Mouse (Mus musculus): ENCODE data around the gene Mapk8ip1.

The Mapk8ip1 gene

DNA sequence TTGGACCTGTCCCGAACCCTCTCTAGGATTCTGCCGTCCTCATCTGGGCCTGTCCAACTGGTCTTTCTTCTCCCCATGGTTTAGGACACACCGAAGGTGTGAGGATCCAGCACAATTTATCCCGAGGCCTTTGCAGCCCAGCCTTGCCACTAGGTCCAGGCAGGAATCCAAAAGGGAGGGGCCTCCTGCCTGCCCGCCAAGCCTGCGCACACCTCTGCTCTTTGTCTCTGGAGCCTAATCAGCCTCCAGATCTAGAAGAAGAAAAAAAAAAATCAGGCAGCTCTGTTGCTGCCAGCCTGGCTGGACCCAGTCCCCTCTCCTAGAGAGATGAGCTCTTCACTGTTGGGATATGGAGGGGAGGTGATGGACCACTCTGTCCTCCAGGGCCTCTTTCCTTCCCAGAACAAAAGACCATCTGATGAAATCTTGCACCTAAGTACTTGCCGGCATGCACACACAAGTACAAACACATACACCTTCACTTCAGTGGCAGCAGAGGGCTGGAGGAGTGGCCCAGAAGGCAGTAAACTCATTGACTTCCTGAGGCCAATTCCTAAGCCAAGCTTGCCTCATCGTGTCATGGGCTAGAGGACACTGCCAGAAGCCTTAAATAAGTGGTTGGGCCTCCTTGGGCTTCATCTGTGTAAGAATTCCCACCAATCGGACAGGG is 28.2 kb downstream of the Mapk8ip1 start:
- no peak for DNase-seq (ENCODE audit: low read depth, low spot score)

DNA sequence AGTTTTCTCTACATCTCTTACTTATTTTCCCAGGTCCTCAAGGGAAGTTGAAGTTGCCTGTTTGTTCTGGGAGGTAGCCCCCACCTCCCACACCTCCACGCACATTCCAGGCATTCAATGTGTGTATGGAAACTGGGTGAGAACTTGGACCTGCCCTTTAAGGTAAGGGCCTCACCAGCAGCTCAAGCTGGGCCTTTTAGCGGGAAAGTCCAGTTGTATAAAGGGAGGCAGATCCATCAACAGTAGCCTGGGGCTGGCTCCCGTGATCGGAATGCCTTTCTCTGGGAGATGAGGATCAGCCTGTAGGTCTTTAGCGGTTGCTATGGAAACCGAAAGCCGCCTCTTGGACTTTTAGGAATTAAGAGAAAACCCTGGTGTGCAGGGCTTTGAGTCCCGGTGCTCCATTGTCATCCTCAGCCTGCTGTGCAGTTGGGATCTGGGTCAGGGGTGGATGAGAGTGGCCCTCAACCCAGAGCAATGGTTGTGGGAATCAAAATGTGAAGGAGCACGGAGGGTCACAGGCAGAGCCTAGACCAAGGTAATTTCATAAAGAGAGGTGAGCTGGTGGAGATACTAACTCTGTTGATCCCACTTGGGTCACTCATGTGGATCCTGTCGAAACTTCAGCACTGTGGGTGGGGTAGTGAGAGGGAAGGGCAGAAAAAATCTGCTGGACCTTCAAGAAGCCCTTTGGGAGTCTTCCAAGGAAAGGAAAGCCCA is 28.9 kb downstream of the Mapk8ip1 start:
- DNase-seq (ENCODE audit: low read depth, low spot score) = no peak

DNA sequence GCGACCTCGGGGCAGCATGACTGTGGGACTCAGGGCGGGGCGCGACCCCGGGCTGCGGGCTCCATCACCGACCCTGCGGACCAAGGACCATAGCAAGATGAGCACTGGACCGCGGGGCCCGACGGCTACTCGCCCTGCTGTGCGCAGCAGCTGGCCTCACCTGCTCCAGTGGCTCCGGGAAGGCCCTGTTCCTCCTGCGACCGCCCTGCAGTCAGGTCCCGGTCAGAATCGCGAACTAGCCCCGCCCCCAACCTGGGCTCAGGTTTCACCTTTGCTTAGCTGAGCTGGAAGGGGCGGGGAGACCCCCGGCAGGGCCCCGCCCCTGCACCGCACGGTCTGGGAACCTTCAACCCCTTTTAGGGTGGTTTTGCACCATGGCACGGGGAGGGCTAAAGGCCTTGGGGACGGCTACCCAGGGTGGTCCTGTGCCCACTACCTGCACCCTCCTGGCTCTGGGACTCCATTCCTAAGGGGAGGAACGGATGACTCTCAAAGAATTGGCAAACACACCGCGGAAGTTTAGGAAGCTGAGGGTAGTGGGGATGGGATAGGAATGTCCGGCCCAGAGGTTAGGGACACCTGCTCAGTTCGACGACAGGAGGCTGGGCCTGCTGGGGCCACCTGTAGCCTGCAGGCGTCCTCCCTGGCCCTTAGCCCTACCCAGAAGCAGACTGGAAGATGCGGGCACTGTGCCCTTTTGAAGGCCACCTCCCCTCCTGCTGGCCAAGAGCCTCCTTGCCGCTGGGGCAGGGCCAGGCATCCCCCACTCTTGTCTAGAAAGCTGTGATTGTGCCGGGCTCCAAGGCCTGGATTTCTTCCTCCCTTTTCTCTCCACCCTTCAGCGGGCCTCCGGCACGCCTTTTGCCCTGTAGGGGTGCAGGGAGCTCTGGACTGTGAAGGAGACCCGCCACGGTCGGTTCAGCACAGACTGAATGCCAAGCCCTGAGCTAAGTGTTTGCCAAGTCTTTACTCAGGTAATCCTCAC is 29.9 kb downstream of the Mapk8ip1 start:
- DNase-seq (ENCODE audit: low read depth, low spot score) = peak; percentile 53

DNA sequence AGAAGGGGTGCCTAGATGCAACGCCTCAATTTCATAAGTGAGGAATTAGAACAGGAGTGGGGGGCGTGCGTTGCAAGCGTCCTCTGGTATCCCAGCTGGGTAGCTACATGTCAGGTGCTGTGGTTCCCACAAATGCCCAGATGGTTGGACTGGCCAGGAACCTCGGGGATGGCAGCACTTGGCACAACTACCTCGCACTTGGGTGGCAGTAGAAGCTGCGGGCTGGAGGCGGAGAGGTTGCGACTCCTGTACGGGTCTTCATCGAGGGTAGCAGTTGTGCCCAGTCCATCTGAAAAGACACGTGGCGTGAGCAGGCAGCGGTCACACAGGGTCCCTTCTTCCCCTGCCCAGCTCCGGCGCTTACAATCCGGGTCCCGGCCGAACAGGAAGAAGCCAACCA is 30.7 kb downstream of the Mapk8ip1 start:
- DNase-seq (ENCODE audit: low read depth, low spot score) = no peak

DNA sequence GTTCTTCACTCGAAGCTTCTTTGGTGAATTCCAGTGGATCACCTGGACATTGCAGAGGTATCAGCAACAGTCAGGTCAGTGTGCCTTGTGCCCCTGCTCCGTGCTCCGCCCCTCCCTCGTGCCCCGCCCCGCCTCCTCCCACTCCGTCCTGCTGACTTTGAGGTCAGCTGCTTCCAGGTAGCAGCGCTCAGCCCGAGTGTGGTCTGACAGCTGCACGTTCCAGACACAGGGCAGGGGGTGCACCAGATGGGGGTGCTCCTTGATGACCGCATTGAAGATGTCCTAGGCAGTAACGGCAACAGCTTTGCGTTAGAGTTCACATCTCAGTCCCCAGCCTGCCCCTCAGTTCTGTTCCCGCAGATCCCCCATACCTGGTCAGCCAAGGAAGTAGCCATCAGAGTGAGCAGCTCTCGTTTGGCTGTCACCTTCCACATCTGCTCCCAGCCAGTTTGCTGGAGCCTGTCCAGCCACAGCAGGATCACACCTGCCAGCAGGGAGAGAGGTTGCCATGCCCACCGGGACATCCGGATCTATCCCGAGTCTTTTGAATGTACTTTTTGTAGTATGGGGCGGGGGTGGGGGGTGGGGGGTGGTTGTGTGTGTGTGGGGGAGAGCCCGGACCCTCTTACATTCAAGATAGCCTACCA is 33.6 kb downstream of the Mapk8ip1 start:
- no peak for DNase-seq (ENCODE audit: low read depth, low spot score)

DNA sequence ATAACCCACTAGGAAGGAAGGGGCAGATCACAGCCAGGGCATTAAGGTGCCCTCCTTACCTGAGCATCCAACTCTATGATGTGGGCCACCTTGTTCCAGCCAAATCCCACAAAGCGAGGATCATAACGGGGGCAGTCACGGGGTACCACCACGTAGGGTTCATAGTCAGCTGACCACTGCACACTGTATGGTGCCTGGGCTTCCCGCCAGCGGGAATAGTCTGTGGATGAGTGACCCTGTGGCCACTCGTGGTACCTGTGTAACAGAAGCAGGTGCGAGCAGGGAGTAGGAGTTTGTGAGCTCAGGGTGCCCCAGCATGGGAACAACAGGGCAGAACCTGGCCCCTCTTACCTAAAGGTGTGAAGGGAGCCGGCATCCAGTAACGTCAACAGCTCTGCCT is 35.5 kb downstream of the Mapk8ip1 start:
- no peak for DNase-seq (ENCODE audit: low read depth, low spot score)

DNA sequence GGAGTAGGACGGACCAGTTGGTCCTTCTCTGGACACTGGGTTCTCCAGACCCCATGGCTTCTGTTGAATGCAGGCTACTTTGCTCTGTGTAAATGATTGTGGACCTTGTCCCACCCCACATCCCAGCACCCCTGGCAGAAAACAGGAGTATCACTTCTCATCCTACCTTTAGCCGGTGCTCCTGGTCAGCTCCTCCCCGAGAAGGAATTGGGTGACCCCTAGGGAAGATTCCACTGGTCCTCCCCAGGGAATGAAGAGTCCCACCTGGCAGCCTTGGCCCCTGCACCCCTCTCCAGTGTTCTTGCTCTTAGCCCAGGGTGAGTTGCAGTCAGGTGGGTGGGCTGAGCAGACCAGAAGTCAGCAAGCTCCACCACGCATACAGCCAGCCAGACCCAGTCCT is 37.0 kb downstream of the Mapk8ip1 start:
- DNase-seq (ENCODE audit: low read depth, low spot score) = no peak

DNA sequence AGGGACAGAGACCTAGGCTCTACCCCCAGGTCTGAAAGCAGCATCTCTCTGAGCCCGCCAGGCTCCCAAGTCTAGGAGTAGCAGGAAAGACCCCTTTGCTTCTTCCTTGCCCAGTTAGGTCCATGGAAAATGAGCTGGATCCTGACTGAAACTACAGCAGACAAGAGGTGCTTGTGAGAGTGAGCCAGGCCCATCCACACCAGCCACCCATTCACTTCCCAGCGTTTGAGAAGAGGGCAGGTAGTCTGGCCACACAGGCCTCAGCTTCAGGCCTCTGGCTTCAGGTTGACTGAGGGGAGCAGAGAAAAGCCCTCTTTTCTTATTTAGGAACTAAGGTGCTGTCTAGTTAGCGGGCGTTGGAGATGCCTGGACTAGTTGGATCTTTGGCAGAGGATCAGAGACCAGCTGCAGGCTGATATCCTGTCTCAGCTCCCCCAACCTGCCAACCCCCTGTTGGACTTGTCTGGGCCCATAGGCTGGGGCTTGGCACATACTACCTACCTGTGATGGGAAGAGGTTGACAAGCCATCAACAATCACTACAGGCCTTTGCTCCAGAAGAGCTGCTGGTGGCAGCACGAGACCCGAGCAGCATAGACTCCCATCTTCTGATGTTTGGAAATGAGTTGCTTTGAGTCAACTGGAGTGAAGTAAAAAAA is 38.4 kb downstream of the Mapk8ip1 start:
- no peak for DNase-seq (ENCODE audit: low read depth, low spot score)

DNA sequence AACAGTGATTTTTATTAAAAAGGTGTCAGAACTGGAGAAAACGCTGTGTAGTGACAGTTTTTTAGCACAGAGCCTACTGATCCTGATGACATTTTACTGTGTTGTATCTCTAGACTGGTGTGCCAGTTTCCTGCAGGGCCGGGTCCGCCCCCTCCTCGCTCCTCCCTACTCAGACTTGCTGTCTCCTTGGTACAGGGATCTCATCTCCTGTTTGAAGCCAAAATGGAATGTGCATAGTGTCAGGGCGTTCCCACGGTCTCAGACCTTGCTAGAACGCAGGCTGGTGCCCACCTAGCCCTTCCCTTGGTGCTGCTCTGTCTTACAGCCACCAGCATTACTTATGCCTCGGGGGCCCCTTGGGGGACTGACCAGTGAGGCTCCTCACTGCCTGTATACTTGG is 39.3 kb downstream of the Mapk8ip1 start:
- no peak for DNase-seq (ENCODE audit: low read depth, low spot score)

DNA sequence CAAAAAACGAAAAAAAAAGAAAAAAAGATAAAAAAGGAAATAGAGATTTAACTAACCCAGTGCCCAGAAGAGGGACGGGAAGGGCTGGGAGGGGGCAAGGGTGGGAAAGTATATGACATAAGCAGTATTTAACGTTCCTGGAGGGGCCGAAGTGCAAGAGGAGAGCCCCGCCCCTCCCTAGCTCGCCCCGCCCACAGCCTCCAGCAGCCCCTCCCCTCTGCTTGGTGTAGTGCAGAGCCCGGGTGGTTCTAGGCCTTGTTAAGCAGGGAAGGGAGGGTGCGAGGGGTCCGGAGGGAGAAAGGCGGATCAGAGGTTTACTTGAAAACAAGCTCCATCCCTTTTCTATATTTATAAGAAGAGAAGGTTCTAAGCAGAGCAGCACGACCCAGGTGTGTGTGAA is 40.2 kb downstream of the Mapk8ip1 start:
- DNase-seq (ENCODE audit: low read depth, low spot score) = no peak

DNA sequence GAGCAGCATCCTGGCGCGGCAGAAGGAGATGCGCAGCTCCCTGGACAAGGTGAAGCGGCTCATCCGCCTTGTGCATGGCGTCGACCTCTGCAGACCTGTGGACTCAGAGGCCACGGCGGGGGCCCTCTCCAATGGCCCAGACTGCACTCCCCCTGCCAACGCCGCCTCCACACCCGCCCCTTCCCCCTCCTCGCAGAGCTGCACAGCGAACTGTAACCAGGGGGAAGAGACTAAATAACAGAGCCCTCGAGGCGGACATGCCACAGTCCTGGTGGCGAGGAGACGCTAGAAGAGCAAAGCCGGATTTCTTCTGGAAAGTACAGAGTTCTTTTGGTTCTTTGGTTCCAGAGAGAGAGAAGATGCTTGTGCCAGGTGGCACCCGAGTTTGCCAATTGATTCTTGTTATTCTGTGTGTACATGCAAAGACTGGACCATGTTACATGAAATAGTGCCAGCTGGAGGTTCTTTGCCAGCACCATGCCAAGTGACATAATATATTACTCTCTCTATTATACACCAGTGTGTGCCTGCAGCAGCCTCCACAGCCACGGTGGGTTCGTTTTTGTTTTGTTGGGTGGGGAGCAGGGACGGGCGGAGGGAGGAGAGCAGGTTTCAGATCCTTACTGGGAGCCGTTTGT is 40.8 kb downstream of the Mapk8ip1 start:
- no peak for DNase-seq (ENCODE audit: low read depth, low spot score)

DNA sequence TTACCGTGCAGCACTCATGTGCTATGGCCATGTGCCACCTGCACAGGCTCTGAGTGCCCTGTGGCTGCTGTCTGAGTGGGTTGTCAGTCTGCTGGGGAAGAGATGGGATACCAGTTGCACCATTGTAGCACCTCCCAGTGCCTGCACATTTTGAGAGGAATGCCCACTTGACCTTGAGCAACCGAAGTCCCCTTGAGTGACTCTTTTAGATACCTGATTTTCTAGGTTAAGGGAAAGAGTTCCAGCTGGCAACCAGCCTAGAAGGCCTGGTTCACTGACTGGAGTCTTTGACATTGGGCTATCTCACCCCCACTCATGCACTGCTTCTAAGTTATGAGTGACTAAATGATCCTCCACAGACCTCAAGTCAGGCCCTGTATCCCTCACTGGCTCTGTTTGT is 41.8 kb downstream of the Mapk8ip1 start:
- DNase-seq (ENCODE audit: low read depth, low spot score) = no peak

DNA sequence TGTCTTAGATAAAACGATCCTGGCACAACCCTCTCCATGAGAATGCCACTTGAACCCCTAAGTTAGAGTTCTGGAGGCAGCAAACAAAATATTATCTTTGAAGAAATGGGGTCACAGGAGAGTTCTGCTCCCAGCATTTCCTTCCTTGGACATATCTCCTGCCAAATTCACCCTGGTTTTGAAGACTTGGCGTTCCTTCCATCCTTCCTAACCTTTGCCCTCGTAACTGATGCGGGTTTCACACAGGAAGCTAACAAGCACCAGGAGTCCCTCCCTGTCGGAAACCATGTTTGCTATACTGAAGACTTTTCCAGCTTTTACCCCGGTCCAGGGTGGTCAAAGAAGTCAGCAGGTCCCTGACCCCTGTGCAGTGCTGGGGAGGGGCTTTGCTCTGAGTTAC is 46.8 kb downstream of the Mapk8ip1 start:
- no peak for DNase-seq (ENCODE audit: low read depth, low spot score)

DNA sequence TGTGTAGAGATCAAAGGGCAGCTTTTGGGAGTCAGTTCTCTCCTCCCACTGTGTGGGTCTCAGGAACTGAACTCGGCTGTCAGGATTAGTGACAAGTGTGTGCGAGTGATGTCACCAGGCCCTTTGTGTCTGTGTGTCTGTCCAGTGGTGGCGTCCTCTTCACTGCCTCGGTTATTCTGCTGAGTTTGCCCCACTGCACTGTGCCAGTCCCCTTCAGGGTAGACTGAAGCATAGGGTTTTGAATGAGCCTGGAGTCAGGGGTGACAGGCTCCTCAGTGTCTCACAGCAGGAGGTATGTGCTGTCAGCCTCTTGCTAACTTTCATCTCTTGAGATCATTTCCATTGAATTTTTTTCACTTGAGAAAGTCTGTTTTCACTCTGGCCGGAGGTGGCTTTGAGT is 47.7 kb downstream of the Mapk8ip1 start:
- no peak for DNase-seq (ENCODE audit: low read depth, low spot score)

DNA sequence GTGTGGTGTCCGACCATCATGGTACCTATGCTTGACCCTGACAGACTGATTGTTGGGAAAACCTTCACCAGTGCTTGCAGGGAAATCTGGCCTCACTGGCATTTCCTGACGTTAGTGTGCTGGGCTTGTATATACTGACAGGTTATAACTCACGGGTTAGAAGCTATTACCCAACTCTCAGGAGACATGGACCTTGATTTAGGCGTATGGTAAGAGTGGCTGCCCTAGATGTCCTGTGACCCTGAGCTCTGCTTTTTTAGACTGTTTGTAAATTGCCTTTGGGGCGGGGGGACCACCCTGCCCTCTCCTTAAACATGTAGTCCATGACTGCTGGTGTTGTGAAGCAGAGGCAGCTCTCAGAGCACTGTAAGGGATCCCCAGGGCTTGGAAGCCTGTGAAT is 50.4 kb downstream of the Mapk8ip1 start:
- no peak for DNase-seq (ENCODE audit: low read depth, low spot score)

DNA sequence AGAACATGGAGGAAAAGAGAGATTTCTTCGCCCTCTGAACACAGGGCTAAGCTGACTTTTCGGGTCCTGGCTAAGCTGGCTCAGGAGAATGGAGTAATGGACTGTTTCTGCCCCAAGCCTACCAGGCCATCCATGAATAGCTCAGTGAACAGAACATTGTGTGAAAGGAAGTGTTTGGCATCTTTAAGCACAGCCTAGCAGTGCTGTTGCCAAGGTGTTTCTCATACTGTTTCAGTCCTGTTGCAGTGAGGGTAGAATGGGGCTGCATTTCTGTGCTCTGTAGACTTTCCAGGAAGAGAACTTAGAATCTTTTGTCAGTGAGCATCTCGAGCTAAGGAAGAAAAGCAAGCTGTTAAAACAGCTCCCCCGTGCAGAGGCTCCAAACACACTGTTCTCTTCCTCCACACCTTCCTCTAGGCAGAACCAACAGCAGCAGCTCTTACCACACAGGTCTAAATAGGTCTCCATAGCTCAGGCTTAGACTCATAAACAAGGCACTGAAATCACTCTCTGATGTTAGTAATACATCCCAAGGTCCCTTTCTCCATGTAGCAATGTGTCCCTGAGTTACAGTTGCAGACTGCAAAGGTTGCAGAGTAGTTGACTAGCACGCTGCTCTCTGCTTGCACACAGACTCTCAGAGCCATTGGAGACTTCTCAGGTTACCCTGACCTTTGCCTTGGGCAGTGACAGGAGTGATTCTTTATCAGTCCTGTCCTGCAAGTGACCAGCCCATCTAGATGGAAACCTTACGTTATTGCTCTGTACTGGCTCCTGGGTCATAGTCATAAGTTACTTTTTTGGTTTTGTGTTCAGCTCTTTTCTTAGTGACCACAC is 51.3 kb downstream of the Mapk8ip1 start:
- DNase-seq (ENCODE audit: low read depth, low spot score) = no peak

DNA sequence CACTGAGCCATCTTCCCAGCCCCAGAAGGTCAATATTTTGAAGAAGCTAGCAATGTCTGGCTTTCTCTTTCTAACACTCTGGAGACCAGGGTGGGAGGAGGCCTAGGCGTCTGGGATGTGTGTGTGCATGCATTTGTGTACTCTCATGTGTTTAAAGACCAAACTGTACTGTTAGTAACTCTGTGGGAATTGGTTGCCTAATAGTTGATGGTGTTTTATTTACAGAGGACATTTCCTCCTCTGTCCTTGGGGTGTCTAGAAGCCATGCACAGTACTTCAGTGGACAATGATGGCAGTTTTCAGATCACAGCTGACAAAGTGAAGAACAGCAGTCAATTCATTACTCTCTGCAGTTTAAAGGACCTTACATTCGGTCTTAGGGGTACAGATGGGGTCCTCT is 53.9 kb downstream of the Mapk8ip1 start:
- DNase-seq (ENCODE audit: low read depth, low spot score) = no peak

DNA sequence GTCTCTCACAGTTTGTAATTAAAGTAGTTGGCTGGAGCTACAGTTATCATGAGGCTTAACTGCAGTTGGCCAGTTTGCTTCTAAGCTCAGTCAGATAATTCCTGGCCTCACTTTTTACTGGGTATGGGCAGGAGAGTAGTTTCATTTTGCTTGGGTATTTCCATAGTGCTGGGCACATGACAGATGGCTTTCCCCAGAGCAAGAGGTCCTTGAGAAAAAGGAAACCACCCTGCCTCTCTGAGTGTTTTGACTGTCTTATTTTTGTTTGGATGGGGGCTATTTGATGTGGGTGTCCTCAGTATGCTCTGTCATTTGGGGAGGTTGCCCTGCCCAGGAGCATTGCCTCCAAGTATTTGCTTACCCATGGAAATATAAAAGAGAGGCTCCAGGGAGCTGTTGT is 58.6 kb downstream of the Mapk8ip1 start:
- no peak for DNase-seq (ENCODE audit: low read depth, low spot score)

Data from CD4-positive helper T cell, adult 2 months (primary cell).